Mouse (Mus musculus): ENCODE measurements around the gene Krt34.

Krt34 gene

GRCm38 (mm10) chr11:100041454-100041853, at the start of gene Krt34:
Gene Krt34, minus strand, starts transcription at chr11:100041554.
- no peak for DNase-seq (ENCODE audit: low spot score)

- DNase-seq (ENCODE audit: low spot score), result no peak
Measured at GRCm38 (mm10) chr11:100088378-100089025, 47.1 kb upstream of the Krt34 start.

- DNase-seq (ENCODE audit: low spot score), result no peak
Measured at GRCm38 (mm10) chr11:100087861-100088260, 46.5 kb upstream of the Krt34 start, which contains the start of gene Krt32. Gene Krt32, minus strand, starts transcription at chr11:100088226.

GRCm38 (mm10) chr11:100073873-100074272, 32.5 kb upstream of the Krt34 start:
- DNase-seq (ENCODE audit: low spot score), result no peak

GRCm38 (mm10) chr11:100067293-100068036, 26.1 kb upstream of the Krt34 start:
- DNase-seq (ENCODE audit: low spot score), result no peak

GRCm38 (mm10) chr11:100066236-100067010, 25.1 kb upstream of the Krt34 start:
- no peak for DNase-seq (ENCODE audit: low spot score)

- DNase-seq (ENCODE audit: low spot score), result peak; percentile 23
Measured at GRCm38 (mm10) chr11:100058875-100059274, 17.5 kb upstream of the Krt34 start.

- DNase-seq (ENCODE audit: low spot score), result no peak
Measured at GRCm38 (mm10) chr11:100055686-100056655, 14.6 kb upstream of the Krt34 start.

- no peak for DNase-seq (ENCODE audit: low spot score)
Measured at GRCm38 (mm10) chr11:100050451-100050850, 9.1 kb upstream of the Krt34 start, which contains the start of gene Krt31. Gene Krt31, minus strand, starts transcription at chr11:100050551.

- no peak for DNase-seq (ENCODE audit: low spot score)
Measured at GRCm38 (mm10) chr11:100047193-100047592, 5.8 kb upstream of the Krt34 start.

GRCm38 (mm10) chr11:100046303-100046866, 5.0 kb upstream of the Krt34 start:
- DNase-seq (ENCODE audit: low spot score), result no peak

- no peak for DNase-seq (ENCODE audit: low spot score)
Measured at GRCm38 (mm10) chr11:100029768-100030167, 11.6 kb downstream of the Krt34 start, which contains the start of gene Krt33b. Gene Krt33b, minus strand, starts transcription at chr11:100029868.

- no peak for DNase-seq (ENCODE audit: low spot score)
Measured at GRCm38 (mm10) chr11:100021438-100021837, 19.9 kb downstream of the Krt34 start.

- DNase-seq (ENCODE audit: low spot score), result no peak
Measured at GRCm38 (mm10) chr11:100019466-100019865, 21.9 kb downstream of the Krt34 start.

GRCm38 (mm10) chr11:100016112-100016511, 25.2 kb downstream of the Krt34 start, which contains the start of gene Krt33a:
Gene Krt33a, minus strand, starts transcription at chr11:100016212.
- no peak for DNase-seq (ENCODE audit: low spot score)

GRCm38 (mm10) chr11:100013691-100014171, 27.6 kb downstream of the Krt34 start:
- no peak for DNase-seq (ENCODE audit: low spot score)

GRCm38 (mm10) chr11:100010682-100011081, 30.7 kb downstream of the Krt34 start:
- no peak for DNase-seq (ENCODE audit: low spot score)

GRCm38 (mm10) chr11:100008336-100008735, 33.0 kb downstream of the Krt34 start:
- DNase-seq (ENCODE audit: low spot score), result no peak

GRCm38 (mm10) chr11:100006624-100007023, 34.7 kb downstream of the Krt34 start:
- peak; percentile 47 for DNase-seq (ENCODE audit: low spot score)

GRCm38 (mm10) chr11:100005905-100006304, 35.4 kb downstream of the Krt34 start:
- no peak for DNase-seq (ENCODE audit: low spot score)

GRCm38 (mm10) chr11:100004846-100005245, 36.5 kb downstream of the Krt34 start:
- peak; percentile 78 for DNase-seq (ENCODE audit: low spot score)

Data from retina, embryonic 14.5 days (tissue).